Mouse (Mus musculus): ENCODE results near the gene C130032M10Rik.

GRCm38 (mm10) chr9:114557086-114557485 is 41.6 kb downstream of the C130032M10Rik start:
- TF ChIP-seq POLR2A (IDR thresholded peaks at IDR 0.05; ENCODE audit: insufficient read length, low read depth), result no peak
- TF ChIP-seq TCF12 (IDR thresholded peaks at IDR 0.05; ENCODE audit: insufficient read depth, poor library complexity, severe bottlenecking), result no peak

All from myocyte (in vitro differentiated cells).